Mouse (Mus musculus) heart, postnatal 10 days (tissue): ENCODE results near the gene Pafah2. TPM values are rescaled to one million over a fixed set of nuclear protein-coding genes. Genes with fewer than 3 reads are reported as not detected.

Experiments
- DNase-seq, 2 experiments: peaks; one replicate each; pipeline ENCODE4 v3.0.0; 2021
- intact Hi-C: fragments of 180-260 bp; cut with DNase I; formaldehyde crosslinking; loops from one replicate; pipeline ENCODE4 v1.15.1; 2025
- total RNA-seq, 2 experiments: library from RNA; stranded (reverse); gene quantifications; 2 replicates each; pipeline ENCODE4 v1.2.3; 2021

The Pafah2 gene
- total RNA-seq, 2 experiments from 2014 or later: 9.6 to 10.2 TPM

DNA sequence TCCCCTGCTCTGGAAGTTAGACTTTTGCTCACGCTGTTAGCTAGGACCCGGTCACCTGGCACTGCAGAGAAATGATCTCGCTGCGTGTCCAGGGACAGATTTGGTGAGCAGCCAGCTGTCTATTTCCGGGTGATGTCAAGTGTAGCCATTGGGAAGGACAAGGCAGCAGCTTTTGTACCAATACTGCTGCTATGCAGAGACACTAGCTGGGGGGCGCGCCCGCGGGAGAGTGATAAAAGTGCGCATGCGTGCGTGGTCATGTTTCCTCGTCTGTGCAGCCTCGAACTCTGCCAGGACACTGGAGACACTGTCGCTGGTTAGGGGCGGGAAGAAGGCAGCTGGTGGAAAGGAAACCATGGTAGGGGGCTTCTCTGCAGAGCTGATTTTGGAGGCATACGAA lies 20.1 kb downstream of the Pafah2 start:
- DNase-seq: peak; percentile 55 to 56
- intact Hi-C loops: no loop called here

DNA sequence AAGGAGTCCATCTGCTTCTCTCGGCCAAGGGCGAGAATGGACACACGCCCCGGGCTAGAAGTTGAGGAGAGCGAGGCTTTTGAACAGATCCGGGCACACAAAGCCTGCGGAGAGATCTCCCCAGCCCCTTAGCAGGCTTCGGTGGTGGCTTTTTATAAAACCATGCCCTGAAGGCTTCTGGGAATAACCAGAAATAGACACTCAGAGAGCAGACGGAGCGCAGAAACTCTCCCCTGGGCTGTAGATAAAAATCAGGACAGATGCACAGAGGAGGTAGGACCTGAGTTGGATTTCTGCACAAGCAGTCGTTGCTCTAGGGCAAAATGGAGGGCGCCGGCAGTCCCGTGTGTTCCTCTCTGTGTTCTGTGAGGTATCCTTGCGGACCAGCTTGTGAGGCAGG lies 20.5 kb downstream of the Pafah2 start:
- DNase-seq: peak in 1 of 2 experiments; percentile 14
- intact Hi-C loops: no loop called here

DNA sequence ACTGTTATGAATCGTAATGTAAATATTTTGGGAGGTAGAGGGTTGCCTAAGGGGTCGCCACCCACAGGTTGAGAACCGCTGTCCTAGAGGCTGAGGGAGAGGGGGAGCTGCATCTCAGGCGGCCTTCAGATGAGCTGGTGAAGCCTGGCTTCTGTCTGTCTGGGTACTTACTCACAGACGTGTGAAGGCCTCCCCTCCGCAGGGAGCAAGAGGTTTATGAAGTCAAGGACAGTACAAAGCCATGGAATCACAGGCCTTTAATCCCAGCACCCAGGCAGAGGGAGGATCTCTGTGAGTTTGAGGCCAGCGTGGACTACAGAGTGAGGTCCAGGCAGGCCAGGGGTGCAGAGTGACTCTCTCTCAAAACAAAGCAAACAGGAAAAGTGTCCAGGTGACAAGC lies 21.0 kb downstream of the Pafah2 start:
- DNase-seq: no peak
- intact Hi-C loops: no loop called here

DNA sequence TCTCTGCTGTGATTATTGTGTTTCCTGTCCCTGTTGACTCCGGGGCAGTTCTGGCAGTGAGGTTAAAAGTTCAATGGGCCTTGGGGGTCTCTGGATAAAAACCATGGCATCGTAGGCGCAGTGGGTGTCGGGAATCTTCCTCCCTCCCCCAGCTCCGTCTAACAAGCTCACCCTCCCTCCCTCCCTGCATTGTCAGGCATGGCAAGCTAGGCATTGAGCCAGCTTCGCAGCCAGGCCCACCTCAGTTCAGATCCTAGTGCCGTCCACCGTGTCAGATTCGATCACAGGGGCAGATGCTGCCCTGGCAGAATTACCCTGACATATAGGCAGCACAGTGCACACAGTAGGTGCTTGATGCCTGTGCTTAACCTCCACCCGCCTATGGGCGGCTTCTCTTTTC lies 25.9 kb downstream of the Pafah2 start:
- intact Hi-C loops: no loop called here
- no peak for DNase-seq

DNA sequence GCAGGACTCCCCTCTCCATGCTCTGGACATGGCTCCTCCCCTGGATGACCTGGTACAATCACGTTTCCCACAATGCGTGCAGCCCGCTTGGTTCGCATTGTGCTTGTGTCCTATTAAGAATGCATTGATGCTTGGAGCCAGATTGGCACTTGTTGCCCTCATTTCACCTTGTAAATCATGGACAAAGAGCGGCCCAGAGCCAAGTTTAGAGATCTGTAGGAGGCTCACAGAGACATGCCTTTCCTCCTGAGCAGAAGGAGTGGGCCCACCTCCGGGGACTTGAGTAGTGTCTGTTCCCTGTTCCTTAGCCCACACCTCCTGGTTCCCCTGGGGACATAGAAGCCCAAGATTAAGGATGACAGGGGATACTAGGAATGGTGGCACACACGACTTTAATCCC lies 27.8 kb downstream of the Pafah2 start:
- intact Hi-C loops: no loop called here

DNA sequence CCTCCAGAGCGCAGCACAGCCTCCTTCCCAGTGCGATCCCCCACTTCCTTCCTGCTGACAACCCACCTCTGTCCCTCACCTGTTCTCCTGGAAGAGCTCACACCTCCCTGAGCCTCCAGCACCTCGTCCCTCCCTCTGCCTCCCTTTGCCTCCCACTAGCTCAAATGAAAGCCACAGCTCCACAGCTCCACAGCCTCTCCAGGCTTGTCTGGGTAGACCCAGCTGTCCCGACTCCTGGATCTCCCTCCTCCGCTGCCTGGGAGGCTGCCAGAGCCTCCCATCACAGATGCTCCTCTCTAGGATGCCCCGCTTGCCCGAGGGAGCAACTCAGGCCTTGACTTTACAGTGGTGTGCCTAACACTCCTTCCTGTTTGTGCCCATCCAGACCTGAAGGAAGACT lies 29.0 kb downstream of the Pafah2 start:
- intact Hi-C loops: no loop called here
- no peak for DNase-seq

More for the DNA sequence above, 27.8 kb downstream of the Pafah2 start:
- no peak for DNase-seq

DNA sequence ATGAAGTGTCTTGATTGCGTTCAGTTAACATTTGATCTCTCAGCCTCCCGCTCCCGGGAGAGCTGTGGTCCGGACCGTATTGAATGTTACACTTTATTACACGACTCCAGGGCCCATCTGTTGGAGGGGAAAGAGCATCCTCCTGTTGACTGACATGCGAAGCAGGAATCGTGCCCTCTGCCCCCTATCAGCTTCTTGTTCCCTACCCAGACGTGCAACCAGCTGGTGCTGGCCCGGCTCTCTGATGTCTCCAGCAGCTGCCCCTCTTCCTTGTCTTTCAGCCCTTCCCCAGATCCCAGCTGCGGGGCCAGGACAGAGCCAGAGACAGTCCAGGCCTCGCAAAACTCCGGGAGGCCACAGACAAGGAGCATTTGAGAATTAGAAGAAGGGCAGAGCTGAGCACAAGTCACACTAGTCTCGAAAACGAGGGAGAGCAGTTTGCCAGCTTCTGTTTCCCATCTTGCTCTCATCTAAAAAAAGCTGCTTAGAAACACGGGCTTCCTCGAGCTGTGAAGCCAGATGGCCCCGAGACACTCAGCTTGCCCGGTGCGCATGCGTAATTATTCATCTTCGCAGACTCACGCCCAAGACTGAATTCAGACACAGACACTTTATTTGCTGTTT lies 34.4 kb downstream of the Pafah2 start:
- DNase-seq: peak; percentile 28 to 43
- intact Hi-C loops: no loop called here

DNA sequence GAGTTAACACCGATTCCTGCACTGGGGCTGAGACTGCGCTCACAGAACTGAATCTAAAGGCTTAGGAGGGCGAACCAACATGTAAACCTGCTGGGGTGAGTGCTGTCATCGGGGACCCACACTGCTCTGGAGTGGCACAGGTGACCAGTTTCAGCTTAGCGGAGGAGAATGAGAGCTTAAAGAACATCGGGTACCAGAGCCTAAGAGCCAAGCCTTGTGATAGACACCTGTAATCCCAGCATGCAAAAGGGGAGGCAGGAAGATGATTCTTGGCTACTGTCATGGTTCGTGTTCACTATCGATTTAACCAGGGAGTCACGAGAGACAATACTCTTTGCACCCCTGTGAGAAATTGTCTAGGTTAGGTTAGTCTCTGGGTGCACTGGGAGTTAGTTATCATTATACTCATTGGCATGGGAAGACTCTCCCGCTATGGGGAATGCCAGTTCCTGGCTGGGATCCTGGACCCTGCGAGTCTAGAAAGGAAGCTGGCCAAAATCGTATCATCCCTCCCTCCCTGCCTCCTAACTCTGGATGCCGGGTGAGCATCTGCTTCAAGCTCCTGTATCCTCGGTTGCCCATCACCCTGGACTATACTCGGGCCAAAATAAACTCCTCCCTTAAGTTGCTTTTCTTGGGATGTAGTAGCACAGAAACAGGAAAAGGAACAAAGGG lies 36.7 kb downstream of the Pafah2 start:
- intact Hi-C loops: no loop called here
- DNase-seq: no peak

DNA sequence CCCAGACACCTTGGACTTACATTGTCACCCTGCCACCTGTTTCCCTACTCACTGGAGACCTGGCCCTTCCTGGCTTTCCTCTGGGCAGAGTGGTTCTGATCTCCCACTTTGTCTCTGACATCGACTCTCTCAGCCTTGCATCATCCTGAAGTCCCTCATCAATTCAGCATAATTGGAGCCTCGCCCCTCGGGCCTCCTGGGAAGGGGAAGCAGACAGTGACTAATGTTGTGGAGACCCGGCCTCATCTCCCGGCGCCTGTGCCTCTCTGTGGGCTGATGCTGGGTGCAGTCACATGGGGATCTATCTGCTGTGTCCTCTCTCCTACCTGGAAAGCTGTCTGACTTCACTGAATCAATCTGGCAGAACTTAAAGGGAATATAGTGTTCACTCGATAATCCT lies 40.1 kb downstream of the Pafah2 start:
- intact Hi-C loops: no loop called here
- no peak for DNase-seq

DNA sequence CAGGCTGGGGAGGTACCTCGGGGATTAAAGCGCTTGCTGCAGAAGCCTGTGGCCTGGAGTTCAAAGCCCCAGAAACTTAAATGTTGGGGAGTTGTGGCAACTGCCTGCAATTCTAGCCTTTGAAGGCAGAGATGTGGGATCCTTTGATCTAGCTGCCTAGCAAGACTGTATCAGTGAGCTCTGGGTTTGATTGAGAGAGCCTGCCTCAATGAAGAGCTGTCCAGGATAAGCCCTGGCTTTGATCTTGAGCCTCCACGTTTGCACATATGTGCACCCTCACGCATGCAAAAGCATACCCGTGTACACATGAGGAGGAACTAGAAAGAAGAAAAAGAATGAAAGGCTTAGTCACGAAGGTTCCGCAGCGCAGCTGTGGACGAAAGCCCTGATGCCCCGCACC lies 40.5 kb downstream of the Pafah2 start:
- intact Hi-C loops: no loop called here
- DNase-seq: no peak

DNA sequence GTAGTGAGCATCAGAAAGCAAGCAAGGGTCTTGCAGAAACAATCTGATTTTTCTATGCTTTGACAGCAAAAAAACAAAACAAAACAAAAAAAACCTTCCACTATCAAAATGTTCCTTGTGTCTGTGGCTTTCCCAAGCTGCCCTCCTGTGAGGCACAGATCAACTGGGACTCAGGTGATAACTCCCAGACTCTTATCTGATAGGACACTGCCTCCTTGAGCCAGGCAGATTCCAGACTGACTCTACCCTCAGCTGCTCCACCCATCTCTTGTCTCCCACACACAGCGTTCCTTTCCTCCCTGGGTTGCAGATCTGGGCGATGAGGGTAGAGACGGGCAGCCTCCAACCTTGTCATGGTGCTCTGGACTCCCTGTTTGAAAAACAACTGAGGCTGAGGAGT lies 43.0 kb downstream of the Pafah2 start:
- intact Hi-C loops: no loop called here
- DNase-seq: no peak

DNA sequence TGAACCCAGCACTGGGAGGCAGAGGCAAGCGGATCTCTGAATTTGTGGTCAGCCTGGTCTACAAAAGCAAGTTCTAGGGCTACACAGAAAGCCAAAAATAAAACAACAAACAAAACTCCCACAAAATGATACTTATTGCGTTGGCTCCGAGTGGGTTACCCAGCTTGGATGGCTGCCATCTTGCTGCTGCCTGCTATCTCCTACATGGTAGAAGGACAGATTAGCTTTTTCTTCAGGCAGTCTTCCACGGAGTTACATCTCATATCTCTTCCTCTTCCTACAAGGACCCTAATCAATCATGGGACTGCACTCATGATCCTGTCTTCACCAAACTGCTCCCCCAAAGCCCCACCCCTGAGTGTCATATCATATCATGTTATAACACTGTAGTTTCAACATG lies 43.8 kb downstream of the Pafah2 start:
- intact Hi-C loops: no loop called here
- no peak for DNase-seq

DNA sequence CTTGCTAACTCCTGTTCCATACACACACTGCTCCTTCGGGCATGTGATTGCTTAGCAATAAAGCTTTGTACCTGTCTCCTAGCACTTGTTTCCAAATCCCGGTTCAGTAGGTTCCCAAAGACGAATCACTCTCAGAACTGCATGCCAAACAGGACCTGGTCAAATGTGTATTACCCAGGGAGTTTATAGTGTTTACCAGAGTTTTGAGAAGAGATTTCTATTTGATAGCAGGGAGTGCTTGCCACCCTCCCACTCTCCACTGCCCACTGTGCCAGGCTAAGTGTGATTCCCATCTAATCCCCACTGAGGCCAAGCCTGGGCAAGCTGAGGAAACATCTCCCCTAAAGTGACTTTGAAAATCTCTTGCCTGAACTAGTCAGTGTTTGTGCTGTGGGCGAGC lies 46.1 kb downstream of the Pafah2 start:
- intact Hi-C loops: no loop called here
- DNase-seq: no peak

DNA sequence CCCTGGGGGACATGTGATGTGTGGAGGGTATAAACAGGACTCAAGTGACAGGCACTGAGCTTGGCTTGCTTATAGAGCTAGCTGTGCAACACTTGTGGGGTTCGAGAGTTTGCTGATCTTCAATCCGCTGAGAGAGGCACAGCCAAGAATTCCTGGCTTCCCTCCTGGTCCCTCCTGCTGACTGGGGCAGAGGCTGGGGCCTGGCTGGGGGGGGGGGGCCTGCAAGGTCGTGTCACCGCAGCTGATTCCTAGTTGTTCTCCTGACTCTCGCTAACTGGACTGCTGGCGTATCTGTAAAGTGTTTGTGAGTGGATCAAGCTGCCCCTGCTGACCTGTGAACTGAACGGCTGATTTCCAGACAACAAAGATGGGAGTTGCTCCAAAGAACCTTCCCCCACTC lies 47.5 kb downstream of the Pafah2 start:
- intact Hi-C loops: no loop called here
- no peak for DNase-seq

DNA sequence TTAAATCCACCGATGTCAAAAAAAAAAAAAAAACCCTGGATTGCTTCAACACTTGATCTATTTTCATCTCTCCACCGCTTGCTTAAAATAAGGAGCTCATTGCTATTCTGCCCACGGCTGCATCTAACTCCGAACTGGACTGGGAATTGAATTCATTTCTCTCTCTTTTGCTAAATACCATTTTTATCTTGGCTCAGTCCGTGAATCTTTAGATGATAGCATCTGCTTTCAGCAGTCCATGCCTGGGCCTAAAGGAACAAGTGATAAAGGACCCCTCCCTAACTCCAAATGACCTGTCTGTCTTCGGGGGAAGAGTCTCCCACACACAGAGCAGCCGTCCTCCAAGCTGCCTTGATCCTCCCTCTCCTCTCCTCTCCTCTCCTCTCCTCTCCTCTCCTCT lies 48.8 kb downstream of the Pafah2 start:
- no peak for DNase-seq
- intact Hi-C loops: no loop called here

DNA sequence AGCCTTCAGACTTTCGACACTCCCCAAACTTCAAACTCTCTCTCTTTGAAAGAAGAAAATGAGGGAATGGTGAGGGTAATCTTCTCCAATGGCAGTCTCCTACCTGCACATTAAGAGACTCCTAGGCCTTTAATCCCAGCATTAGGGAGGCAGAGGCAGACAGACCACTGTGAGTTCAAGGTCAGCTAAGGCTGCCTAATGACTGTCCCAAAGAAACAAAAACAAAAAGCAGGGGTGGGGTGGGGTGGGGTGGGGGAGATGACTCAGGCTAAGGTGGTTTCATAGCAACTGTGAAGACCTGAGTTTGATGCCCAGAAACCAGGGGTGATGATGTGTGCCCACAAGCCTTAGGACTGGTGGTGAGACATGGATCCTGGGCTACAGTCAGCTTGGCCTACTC lies 49.4 kb downstream of the Pafah2 start:
- DNase-seq: no peak
- intact Hi-C loops: no loop called here

DNA sequence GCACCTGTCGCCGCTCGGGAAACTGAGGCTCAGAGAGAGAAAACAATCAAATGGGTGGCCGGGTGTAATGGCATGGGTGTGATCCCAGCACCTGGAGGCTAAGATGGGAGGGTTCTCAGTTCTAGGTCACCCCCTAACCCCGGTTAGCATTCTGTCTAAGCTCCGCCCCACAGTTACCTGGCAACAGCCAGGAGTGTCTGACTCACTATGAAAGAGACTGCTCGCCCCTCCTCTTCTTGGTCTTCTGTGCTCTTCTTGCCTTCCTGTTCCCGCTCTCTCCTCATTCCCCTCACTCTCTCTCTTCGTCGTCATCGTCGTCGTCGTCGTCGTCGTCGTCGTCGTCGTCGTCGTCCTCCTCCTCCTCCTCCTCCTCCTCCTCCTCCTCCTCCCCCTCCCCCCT lies 51.8 kb downstream of the Pafah2 start:
- intact Hi-C loops: no loop called here

DNA sequence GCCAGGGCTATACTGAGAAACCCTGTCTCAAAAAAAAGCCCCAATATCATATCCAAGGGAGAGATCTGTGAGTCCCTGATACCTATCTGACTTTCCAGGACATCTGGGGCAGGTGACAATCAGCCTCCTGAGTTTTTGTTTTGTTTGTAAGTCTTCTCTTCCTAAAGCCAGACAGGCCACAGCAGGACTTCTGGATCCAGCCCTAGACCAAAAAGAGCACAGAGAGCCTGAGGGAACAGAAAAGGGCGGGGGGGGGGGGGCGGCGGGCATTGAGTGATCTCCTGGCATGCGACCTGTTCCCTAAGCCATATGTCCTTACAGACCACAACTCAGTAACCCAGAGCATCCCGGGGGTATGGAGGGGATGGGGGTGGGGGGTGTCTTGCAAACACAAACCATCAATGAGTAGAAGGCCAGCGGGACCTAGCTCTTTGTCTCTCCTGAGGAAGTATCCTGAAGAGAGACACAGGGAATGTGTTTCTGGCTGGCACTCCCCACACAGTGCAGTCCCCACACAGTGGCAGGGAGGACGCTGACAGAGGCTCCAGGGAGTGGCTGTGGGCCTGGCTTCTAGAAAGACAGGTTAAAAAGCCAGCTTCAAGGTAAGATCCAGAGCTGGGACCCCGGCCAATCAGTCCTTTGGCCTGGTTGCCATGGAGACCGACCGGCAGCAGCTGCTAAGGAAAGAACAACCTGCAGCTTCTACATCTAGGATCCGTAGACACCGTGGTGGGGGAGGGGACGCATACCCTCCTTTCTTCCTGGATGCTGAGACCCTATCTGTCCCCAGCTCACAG lies 53.7 kb downstream of the Pafah2 start:
- intact Hi-C loops: no loop called here
- DNase-seq: no peak

More for the DNA sequence above, 51.8 kb downstream of the Pafah2 start:
- DNase-seq: no peak

DNA sequence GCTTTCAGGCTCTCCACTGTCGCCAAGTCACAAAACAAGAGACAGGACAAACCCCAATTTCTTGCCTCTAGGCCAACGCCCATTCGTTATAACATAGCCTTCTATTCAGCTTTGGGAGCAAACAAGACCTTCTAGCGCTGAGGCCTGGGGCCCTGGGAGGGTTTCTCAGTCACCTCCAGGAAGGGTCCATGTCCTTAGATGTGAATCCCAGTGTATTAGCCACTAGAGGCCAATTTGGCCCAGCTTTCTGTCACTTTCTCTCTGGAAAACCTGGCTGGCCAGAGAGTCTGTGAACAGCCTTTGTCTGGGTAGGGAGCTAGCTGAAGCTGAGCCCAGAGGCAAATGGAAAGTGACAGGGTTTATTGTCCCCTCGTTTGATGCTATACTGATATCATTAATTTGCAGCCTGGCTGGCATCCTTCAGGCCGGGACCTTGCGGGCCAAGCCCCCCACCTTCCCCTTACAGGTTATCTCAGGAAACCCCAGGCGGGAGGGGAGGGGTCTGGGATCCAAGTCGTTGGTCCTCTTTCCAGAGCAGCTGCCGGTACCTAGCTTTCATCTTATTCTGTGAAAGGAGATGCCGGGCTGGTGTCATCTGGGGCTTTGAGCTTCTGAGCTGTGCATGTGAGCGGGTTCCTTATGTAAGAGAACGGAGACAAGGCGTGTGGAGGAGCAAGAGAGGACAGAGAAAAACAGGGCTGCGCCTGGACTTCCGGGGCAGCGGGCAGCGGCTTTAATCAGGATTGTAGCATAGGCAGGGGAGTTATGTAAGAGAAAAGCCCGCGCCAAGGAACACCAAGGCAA lies 54.5 kb downstream of the Pafah2 start:
- DNase-seq: peak in 1 of 2 experiments; percentile 17
- intact Hi-C loops: no loop called here

DNA sequence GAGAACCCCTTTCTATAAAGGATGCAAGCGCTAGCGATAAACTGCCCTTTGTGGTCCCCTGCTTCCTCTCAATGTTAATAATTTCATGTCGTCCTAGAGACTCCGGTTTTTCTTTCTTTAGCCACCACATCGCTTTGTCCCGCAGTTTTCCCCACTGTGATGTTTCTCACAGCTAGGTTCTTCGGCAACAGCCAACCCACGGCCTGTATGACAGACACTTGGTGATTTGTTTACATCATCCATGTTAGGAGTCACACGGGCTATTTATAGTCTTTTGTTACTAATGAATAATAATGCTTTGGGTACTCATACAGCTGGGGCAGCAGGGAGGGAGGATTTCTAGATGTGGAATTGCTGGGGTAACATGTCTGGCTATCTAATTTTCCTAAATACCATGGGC lies 55.4 kb downstream of the Pafah2 start:
- intact Hi-C loops: no loop called here
- DNase-seq: no peak
